Mouse (Mus musculus): Measurements from ENCODE around the gene Slc9a9. TPM values are rescaled to one million over a fixed set of nuclear protein-coding genes. Genes with fewer than 3 reads are reported as not detected.

Slc9a9 gene
- polyA plus RNA-seq, 1 experiment from 2014 or later, result 2.3 TPM

GRCm38 (mm10) chr9:94712084-94712483, 42.4 kb downstream of the Slc9a9 start:
- Histone ChIP-seq H3K4me2 (ENCODE audit: low read depth, low read length) (no peak overlapping the region), H3K9ac (replicated peaks) (no peak overlapping the region), H3K4me3 (ENCODE audit: low read depth, low read length) (no peak overlapping the region), H3K9me3 (ENCODE audit: low read length) (no peaks in the 10 kb centered on the region), H3K36me3 (replicated peaks; ENCODE audit: insufficient read depth, low read length) (no peaks in the 10 kb centered on the region), H3K4me1 (ENCODE audit: insufficient read depth) (no peaks in the 10 kb centered on the region), H3K27me3 (ENCODE audit: insufficient read depth, low read length) (no peaks in the 10 kb centered on the region), H3K27ac (ENCODE audit: low read depth) (no peak overlapping the region)
- WGBS (ENCODE audit: insufficient replicate concordance), result 78% methylated on average over 5 of the region's 5 CpGs
- TF ChIP-seq EP300 (IDR thresholded peaks at IDR 0.05; ENCODE audit: low read depth) (no peak), CTCF (IDR thresholded peaks at IDR 0.05; ENCODE audit: low read depth) (0 out of 2 replicates have a peak, but pooled peaks have one; percentile 7)
- DNase-seq, result no peak
- ATAC-seq, result no peak

GRCm38 (mm10) chr9:94716695-94717094, 47.0 kb downstream of the Slc9a9 start:
- no peaks in the 10 kb centered on the region for H3K4me1 ChIP-seq (ENCODE audit: insufficient read depth)
- H3K9me3 ChIP-seq (ENCODE audit: low read length), result no peaks in the 10 kb centered on the region
- H3K27ac ChIP-seq (ENCODE audit: low read depth), result no peak overlapping the region
- H3K4me3 ChIP-seq (ENCODE audit: low read depth, low read length), result no peak overlapping the region
- no peak for TF ChIP-seq EP300 (IDR thresholded peaks at IDR 0.05; ENCODE audit: low read depth)
- no peak for TF ChIP-seq CTCF (IDR thresholded peaks at IDR 0.05; ENCODE audit: low read depth)
- 55% methylated on average over 2 of the region's 2 CpGs for WGBS (ENCODE audit: insufficient replicate concordance)
- no peak overlapping the region for H3K9ac ChIP-seq (replicated peaks)
- ATAC-seq (no peak), DNase-seq (no peak)
- no peaks in the 10 kb centered on the region for H3K36me3 ChIP-seq (replicated peaks; ENCODE audit: insufficient read depth, low read length)
- H3K27me3 ChIP-seq (ENCODE audit: insufficient read depth, low read length), result no peaks in the 10 kb centered on the region
- no peak overlapping the region for H3K4me2 ChIP-seq (ENCODE audit: low read depth, low read length)

GRCm38 (mm10) chr9:94723631-94724030, 53.9 kb downstream of the Slc9a9 start:
- ATAC-seq, result no peak
- Histone ChIP-seq H3K4me3 (ENCODE audit: low read depth, low read length) (no peak overlapping the region), H3K4me1 (ENCODE audit: insufficient read depth) (no peaks in the 10 kb centered on the region), H3K27me3 (ENCODE audit: insufficient read depth, low read length) (no peaks in the 10 kb centered on the region), H3K9ac (replicated peaks) (no peak overlapping the region), H3K4me2 (ENCODE audit: low read depth, low read length) (no peak overlapping the region), H3K36me3 (replicated peaks; ENCODE audit: insufficient read depth, low read length) (no peaks in the 10 kb centered on the region), H3K27ac (ENCODE audit: low read depth) (no peak overlapping the region), H3K9me3 (ENCODE audit: low read length) (no peaks in the 10 kb centered on the region)
- TF ChIP-seq CTCF (IDR thresholded peaks at IDR 0.05; ENCODE audit: low read depth) (no peak), EP300 (IDR thresholded peaks at IDR 0.05; ENCODE audit: low read depth) (no peak)
- DNase-seq, result no peak
- WGBS (ENCODE audit: insufficient replicate concordance), result 77% methylated on average over 2 of the region's 2 CpGs

GRCm38 (mm10) chr9:94725121-94725520, 55.4 kb downstream of the Slc9a9 start:
- Histone ChIP-seq H3K9ac (replicated peaks) (no peak overlapping the region), H3K9me3 (ENCODE audit: low read length) (no peaks in the 10 kb centered on the region), H3K27ac (ENCODE audit: low read depth) (no peak overlapping the region), H3K36me3 (replicated peaks; ENCODE audit: insufficient read depth, low read length) (no peaks in the 10 kb centered on the region), H3K4me3 (ENCODE audit: low read depth, low read length) (no peak overlapping the region), H3K4me1 (ENCODE audit: insufficient read depth) (no peaks in the 10 kb centered on the region), H3K4me2 (ENCODE audit: low read depth, low read length) (no peak overlapping the region), H3K27me3 (ENCODE audit: insufficient read depth, low read length) (no peaks in the 10 kb centered on the region)
- WGBS (ENCODE audit: insufficient replicate concordance), result 83% methylated on average over 5 of the region's 5 CpGs
- no peak for TF ChIP-seq CTCF (IDR thresholded peaks at IDR 0.05; ENCODE audit: low read depth)
- TF ChIP-seq EP300 (IDR thresholded peaks at IDR 0.05; ENCODE audit: low read depth), result no peak
- DNase-seq (no peak), ATAC-seq (no peak)

GRCm38 (mm10) chr9:94727457-94727856, 57.7 kb downstream of the Slc9a9 start:
- WGBS (ENCODE audit: insufficient replicate concordance), result 31% methylated on average over 5 of the region's 5 CpGs
- Histone ChIP-seq H3K27ac (ENCODE audit: low read depth) (no peak overlapping the region), H3K4me3 (ENCODE audit: low read depth, low read length) (no peak overlapping the region), H3K36me3 (replicated peaks; ENCODE audit: insufficient read depth, low read length) (no peaks in the 10 kb centered on the region), H3K4me1 (ENCODE audit: insufficient read depth) (no peaks in the 10 kb centered on the region), H3K27me3 (ENCODE audit: insufficient read depth, low read length) (no peaks in the 10 kb centered on the region), H3K4me2 (ENCODE audit: low read depth, low read length) (no peak overlapping the region), H3K9me3 (ENCODE audit: low read length) (no peaks in the 10 kb centered on the region), H3K9ac (replicated peaks) (no peak overlapping the region)
- TF ChIP-seq CTCF (IDR thresholded peaks at IDR 0.05; ENCODE audit: low read depth) (peak; percentile 52), EP300 (IDR thresholded peaks at IDR 0.05; ENCODE audit: low read depth) (no peak)
- ATAC-seq (no peak), DNase-seq (no peak)

GRCm38 (mm10) chr9:94730396-94730795, 60.7 kb downstream of the Slc9a9 start:
- no peaks in the 10 kb centered on the region for H3K4me1 ChIP-seq (ENCODE audit: insufficient read depth)
- H3K9ac ChIP-seq (replicated peaks), result no peak overlapping the region
- TF ChIP-seq CTCF (IDR thresholded peaks at IDR 0.05; ENCODE audit: low read depth), result no peak
- no peak for TF ChIP-seq EP300 (IDR thresholded peaks at IDR 0.05; ENCODE audit: low read depth)
- H3K4me2 ChIP-seq (ENCODE audit: low read depth, low read length), result no peak overlapping the region
- no peak overlapping the region for H3K4me3 ChIP-seq (ENCODE audit: low read depth, low read length)
- H3K36me3 ChIP-seq (replicated peaks; ENCODE audit: insufficient read depth, low read length), result no peaks in the 10 kb centered on the region
- no peak overlapping the region for H3K27ac ChIP-seq (ENCODE audit: low read depth)
- ATAC-seq (no peak), DNase-seq (no peak)
- 78% methylated on average over 8 of the region's 8 CpGs for WGBS (ENCODE audit: insufficient replicate concordance)
- no peaks in the 10 kb centered on the region for H3K27me3 ChIP-seq (ENCODE audit: insufficient read depth, low read length)
- no peaks in the 10 kb centered on the region for H3K9me3 ChIP-seq (ENCODE audit: low read length)

GRCm38 (mm10) chr9:94732136-94732535, 62.4 kb downstream of the Slc9a9 start:
- H3K9ac ChIP-seq (replicated peaks), result no peak overlapping the region
- H3K27me3 ChIP-seq (ENCODE audit: insufficient read depth, low read length), result no peaks in the 10 kb centered on the region
- 64% methylated on average over 6 of the region's 6 CpGs for WGBS (ENCODE audit: insufficient replicate concordance)
- no peak overlapping the region for H3K27ac ChIP-seq (ENCODE audit: low read depth)
- no peaks in the 10 kb centered on the region for H3K9me3 ChIP-seq (ENCODE audit: low read length)
- DNase-seq (no peak), ATAC-seq (no peak)
- no peak overlapping the region for H3K4me2 ChIP-seq (ENCODE audit: low read depth, low read length)
- TF ChIP-seq CTCF (IDR thresholded peaks at IDR 0.05; ENCODE audit: low read depth) (no peak), EP300 (IDR thresholded peaks at IDR 0.05; ENCODE audit: low read depth) (no peak)
- H3K4me3 ChIP-seq (ENCODE audit: low read depth, low read length), result no peak overlapping the region
- no peaks in the 10 kb centered on the region for H3K4me1 ChIP-seq (ENCODE audit: insufficient read depth)
- no peaks in the 10 kb centered on the region for H3K36me3 ChIP-seq (replicated peaks; ENCODE audit: insufficient read depth, low read length)
